Mouse (Mus musculus) bone marrow macrophage, adult 2 months (primary cell): ENCODE results near the gene Cidec.

Experiments
- CTCF ChIP-seq: IDR thresholded peaks from 2 replicates; pipeline ENCODE4 v1.5.1; 2012; ENCODE audit warnings: low read depth, mild to moderate bottlenecking, low read length, moderate library complexity
- POLR2A ChIP-seq: IDR thresholded peaks from 2 replicates; pipeline ENCODE4 v1.6.1; 2012; ENCODE audit warnings: mild to moderate bottlenecking, low read depth, low read length, borderline replicate concordance

DNA sequence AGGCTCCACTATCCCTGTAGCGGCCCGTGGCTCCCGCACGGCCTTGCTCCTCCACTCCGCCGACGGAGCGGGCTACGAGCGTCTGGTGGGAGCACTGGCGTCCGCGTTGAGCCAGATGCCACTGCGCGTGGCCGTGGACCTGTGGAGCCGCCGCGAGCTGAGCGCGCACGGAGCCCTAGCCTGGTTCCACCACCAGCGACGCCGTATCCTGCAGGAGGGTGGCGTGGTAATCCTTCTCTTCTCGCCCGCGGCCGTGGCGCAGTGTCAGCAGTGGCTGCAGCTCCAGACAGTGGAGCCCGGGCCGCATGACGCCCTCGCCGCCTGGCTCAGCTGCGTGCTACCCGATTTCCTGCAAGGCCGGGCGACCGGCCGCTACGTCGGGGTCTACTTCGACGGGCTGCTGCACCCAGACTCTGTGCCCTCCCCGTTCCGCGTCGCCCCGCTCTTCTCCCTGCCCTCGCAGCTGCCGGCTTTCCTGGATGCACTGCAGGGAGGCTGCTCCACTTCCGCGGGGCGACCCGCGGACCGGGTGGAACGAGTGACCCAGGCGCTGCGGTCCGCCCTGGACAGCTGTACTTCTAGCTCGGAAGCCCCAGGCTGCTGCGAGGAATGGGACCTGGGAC, 47.0 kb upstream of the Cidec start:
- TF ChIP-seq CTCF (no peak), POLR2A (no peak)
